Mouse (Mus musculus) T-helper 17 cell (primary cell): ENCODE data around the gene Tstd1.

Experiments used
- in situ Hi-C, 2 experiments: fragments of 300-600 bp; cut with MboI, MseI; formaldehyde crosslinking; loops; 1 replicate in 1 of 2; 2 replicates in 1 of 2; pipeline ENCODE4 v1.15.1; 2025; ENCODE audit warnings: high pct_unique_total_duplicates in 2 of 2

Gene Tstd1

GRCm38 (mm10) chr1:171452522-171452921 is 33.9 kb downstream of the Tstd1 start:
- in situ Hi-C loops, result no loop called here

- in situ Hi-C loops, result no loop called here
Measured at GRCm38 (mm10) chr1:171452923-171453322, 34.3 kb downstream of the Tstd1 start.

- in situ Hi-C loops, result no loop called here
Measured at GRCm38 (mm10) chr1:171454926-171455325, 36.3 kb downstream of the Tstd1 start.

- in situ Hi-C loops, result no loop called here
Measured at GRCm38 (mm10) chr1:171457568-171457967, 38.9 kb downstream of the Tstd1 start.

GRCm38 (mm10) chr1:171459791-171460190 is 41.1 kb downstream of the Tstd1 start:
- in situ Hi-C loops, result loop anchor here (5.0 kb wide), 2 partner anchors 83 to 98 kb away; partner anchors contain the start of gene Cd244a (in 1 of the 2)

GRCm38 (mm10) chr1:171460551-171461503 is 42.2 kb downstream of the Tstd1 start:
- in situ Hi-C loops, result loop anchor here (5.0 kb wide), 2 partner anchors 81 to 96 kb away; partner anchors contain the start of gene Cd244a (in 1 of the 2)

- in situ Hi-C loops, result loop anchor here (5.0 kb wide), 2 partner anchors 79 to 94 kb away; partner anchors contain the start of gene Cd244a (in 1 of the 2)
Measured at GRCm38 (mm10) chr1:171463133-171463532, 44.5 kb downstream of the Tstd1 start.

- in situ Hi-C loops, result no loop called here
Measured at GRCm38 (mm10) chr1:171465749-171466412, 47.2 kb downstream of the Tstd1 start.

GRCm38 (mm10) chr1:171466565-171466964 is 47.9 kb downstream of the Tstd1 start:
- in situ Hi-C loops, result no loop called here

GRCm38 (mm10) chr1:171469678-171470077 is 51.0 kb downstream of the Tstd1 start:
- in situ Hi-C loops, result no loop called here
